Mouse (Mus musculus) embryonic facial prominence, embryonic 11.5 days (tissue): ENCODE measurements around the gene Slc35a2. TPM values are rescaled to one million over a fixed set of nuclear protein-coding genes. Genes with fewer than 3 reads are reported as not detected.

Experiments
- ATAC-seq: fragments of 200-750 bp; cut with Nextera tagmentation; replicated peaks from 2 replicates; pipeline ENCODE4 v1.8.0; 2017; ENCODE audit warnings: low read depth; ENCODE audit not compliant: insufficient number of reproducible peaks, low FRiP score, low TSS enrichment
- DNase-seq: peaks from one replicate; pipeline ENCODE4 v3.0.0-alpha.2; 2015; ENCODE audit warnings: low spot score
- H3K27ac ChIP-seq: fragments of 300-500 bp; sonication (generic); replicated peaks from 2 replicates; pipeline ENCODE4 v1.5.1; 2014; ENCODE audit warnings: mild to moderate bottlenecking, low read depth, low read length, control low read depth
- H3K27me3 ChIP-seq: fragments of 300-500 bp; sonication (generic); 2 replicates; pipeline ENCODE4 v1.6.1; 2014; ENCODE audit warnings: mild to moderate bottlenecking, low read length, moderate library complexity, mixed read lengths; ENCODE audit not compliant: control insufficient read depth, insufficient read depth
- H3K36me3 ChIP-seq: fragments of 300-500 bp; sonication (generic); replicated peaks from 2 replicates; pipeline ENCODE4 v1.6.1; 2014; ENCODE audit warnings: low read depth, mild to moderate bottlenecking, low read length, moderate library complexity, mixed read lengths; ENCODE audit not compliant: control insufficient read depth, insufficient read depth
- H3K4me1 ChIP-seq: fragments of 300-500 bp; sonication (generic); 2 replicates; pipeline ENCODE4 v1.6.1; 2014; ENCODE audit warnings: low read length, mixed read lengths; ENCODE audit not compliant: control insufficient read depth, insufficient read depth
- H3K4me2 ChIP-seq: fragments of 300-500 bp; sonication (generic); 2 replicates; pipeline ENCODE4 v1.6.1; 2014; ENCODE audit warnings: low read depth, mild to moderate bottlenecking, control low read depth, low read length, moderate library complexity
- H3K4me3 ChIP-seq: fragments of 300-500 bp; sonication (generic); 2 replicates; pipeline ENCODE4 v1.5.1; 2014; ENCODE audit warnings: low read depth, low read length, control low read depth
- H3K9ac ChIP-seq: fragments of 300-500 bp; sonication (generic); replicated peaks from 2 replicates; pipeline ENCODE4 v1.6.1; 2014; ENCODE audit warnings: mild to moderate bottlenecking, control low read depth, low read length
- H3K9me3 ChIP-seq: fragments of 300-500 bp; sonication (generic); replicated peaks from 2 replicates; pipeline ENCODE4 v1.6.1; 2016; ENCODE audit warnings: mild to moderate bottlenecking, low read length, inconsistent platforms, mixed read lengths; ENCODE audit not compliant: control insufficient read depth
- WGBS: fragments of 180-500 bp; shearing (Covaris S2); extraction: QIAGEN DNeasy Blood & Tissue Kit; methylation state at CpG from one replicate; pipeline ENCODE4 v1.1.7; 2014; 5-methylcytosine and 5-hydroxymethylcytosine counted together
- polyA plus RNA-seq: library from polyadenylated mRNA; unstranded; fragments of >200 nt; fragmentation: Nextera tagmentation; extraction: Ambion mirVana; gene quantifications from 2 replicates; pipeline ENCODE4 v1.2.1, GENCODE M21; 2014

The Slc35a2 gene
- polyA plus RNA-seq, result 6.8 and 12.1 TPM in 2 replicates

DNA sequence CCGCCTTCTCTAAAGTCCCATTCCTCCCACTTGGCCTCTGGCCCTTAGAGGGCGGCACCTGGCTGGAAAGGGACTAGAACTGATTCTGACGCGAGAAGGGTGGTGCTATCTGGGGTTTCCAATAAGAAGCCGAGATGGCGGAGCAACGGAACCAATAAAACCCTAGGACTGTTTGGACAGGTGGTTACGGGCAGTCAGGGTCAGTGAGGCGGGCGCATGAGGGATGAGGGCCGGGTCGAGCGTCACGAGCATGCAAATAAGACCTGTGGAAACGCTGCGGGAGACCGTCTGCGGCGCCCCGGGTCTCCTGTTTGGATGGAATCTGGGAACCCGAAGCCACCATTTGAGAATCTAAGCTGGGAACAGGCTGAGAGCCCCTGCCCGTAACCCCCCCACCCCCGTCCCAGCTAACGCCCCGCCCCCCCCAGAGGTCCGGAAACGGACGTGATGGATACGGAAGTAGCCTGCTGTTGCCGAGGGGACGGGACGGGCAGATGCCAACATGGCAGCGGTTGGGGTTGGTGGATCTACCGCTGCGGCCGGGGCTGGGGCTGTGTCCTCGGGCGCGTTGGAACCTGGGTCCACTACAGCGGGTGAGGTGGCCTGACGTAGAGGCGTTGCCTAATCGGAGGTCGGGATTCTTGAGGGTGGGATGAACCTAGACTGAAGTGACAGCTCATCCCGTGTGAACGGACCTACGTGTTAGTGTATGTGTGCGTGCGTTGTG lies at the start of gene Slc35a2:
TSS of gene Slc35a2 (plus strand) at position 188 of the 727 bp plus-strand sequence.
- Histone ChIP-seq H3K27me3 (no peaks in the 10 kb centered on the region), H3K4me3 (peak within 1 kb of the TSS; percentile 47), H3K4me1 (no peaks in the 10 kb centered on the region), H3K9me3 (no peaks in the 10 kb centered on the region), H3K4me2 (peak within 1 kb of the TSS; percentile 44), H3K9ac (peak within 1 kb of the TSS; percentile 1), H3K36me3 (no peaks in the 10 kb centered on the region), H3K27ac (peak within 1 kb of the TSS; percentile 17; the same call in 1 of the 2 replicates)
- ATAC-seq (peak; percentile 85), DNase-seq (peak; percentile 81)
- WGBS, result 21% methylated on average over 49 of the region's 49 CpGs

GRCm38 (mm10) chrX:7837146-7837545 lies 46.7 kb upstream of the Slc35a2 start:
- 70% methylated on average over 1 of the region's 1 CpGs for WGBS
- no peak overlapping the region for H3K27ac ChIP-seq
- H3K27me3 ChIP-seq, result no peaks in the 10 kb centered on the region
- H3K36me3 ChIP-seq, result no peaks in the 10 kb centered on the region
- H3K4me1 ChIP-seq, result no peaks in the 10 kb centered on the region
- no peak overlapping the region for H3K4me3 ChIP-seq
- no peak for ATAC-seq
- H3K4me2 ChIP-seq, result no peak overlapping the region
- no peak for DNase-seq
- no peaks in the 10 kb centered on the region for H3K9me3 ChIP-seq
- H3K9ac ChIP-seq, result no peak overlapping the region

DNA sequence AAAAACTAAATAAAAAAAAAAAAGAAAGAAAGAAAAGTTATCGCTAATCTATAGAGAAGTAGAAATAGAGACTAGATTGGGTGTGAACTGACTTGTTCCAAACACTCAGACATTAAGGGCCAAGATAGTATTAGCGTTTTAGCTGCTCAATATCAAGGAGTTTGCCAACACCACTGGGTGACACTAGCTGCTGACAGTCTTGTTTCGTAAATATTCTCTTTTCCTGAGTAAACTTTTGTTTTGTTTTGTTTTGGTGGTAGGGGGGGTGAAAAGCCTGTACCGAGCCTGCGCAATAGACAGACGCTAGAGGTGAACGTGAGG lies 43.0 kb upstream of the Slc35a2 start:
- peak overlapping the region; percentile 32; the same call in 1 of the 2 replicates for H3K4me2 ChIP-seq
- no peak for DNase-seq

DNA sequence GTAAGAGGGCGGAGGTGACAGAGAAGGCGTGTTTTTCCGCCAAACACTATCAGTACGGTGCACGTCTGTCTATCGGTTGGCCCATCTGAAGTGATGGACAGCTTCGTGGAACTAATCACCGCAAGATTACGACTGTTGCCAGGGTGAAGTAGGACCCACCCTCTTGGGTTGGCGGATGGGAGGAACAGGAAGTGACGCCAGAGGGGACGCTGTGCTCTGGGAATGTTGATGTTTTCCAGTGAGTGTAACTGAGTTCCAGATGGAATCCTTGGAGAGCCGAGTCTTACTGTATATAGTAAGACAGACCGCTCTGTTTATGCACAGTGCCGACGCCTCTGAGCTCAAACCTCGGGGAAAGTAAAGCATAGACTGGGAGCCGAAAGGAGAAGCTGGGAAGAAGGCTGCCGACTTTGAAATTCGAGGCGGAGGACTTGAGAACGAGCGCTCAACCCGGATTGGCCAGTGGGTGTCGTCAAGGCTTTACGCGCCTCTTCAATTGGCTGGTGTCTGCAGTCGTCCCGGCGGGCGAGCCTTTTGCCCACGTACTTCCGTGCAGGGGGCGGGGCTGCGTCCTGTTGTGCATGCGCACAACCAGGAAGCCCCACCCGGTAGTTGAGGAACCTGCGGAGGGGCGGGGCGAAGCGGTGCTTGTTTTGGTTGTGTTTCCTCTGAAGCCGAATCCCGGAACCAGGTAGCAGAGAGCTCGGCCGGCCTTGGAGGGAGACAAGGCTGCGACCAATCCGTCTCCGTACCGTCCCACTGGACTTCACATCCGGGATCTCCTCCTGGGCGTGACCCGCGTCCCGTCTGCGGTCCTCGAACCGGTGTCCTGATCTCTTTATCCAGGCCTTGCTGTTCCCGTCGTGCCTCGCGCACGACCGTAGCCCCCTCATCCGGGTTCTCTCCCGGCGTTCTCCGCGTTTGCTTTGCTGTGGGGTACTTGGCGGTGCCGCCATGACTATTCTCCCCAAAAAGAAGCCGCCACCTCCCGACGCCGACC lies 42.4 kb upstream of the Slc35a2 start, which contains the start of gene Otud5:
TSS of gene Otud5 (plus strand) at position 202 of the 1,000 bp plus-strand sequence.
- no peaks in the 10 kb centered on the region for H3K27me3 ChIP-seq
- no peaks in the 10 kb centered on the region for H3K9me3 ChIP-seq
- no peaks in the 10 kb centered on the region for H3K4me1 ChIP-seq
- ATAC-seq (peak; percentile 99), DNase-seq (peak; percentile 93)
- H3K36me3 ChIP-seq, result no peaks in the 10 kb centered on the region
- WGBS, result 18% methylated on average over 73 of the region's 74 CpGs
- peak within 1 kb of the TSS; percentile 85 for H3K4me3 ChIP-seq
- H3K9ac ChIP-seq, result peak within 1 kb of the TSS; percentile 80
- peak within 1 kb of the TSS; percentile 47 for H3K4me2 ChIP-seq
- H3K27ac ChIP-seq, result peak within 1 kb of the TSS; percentile 65

More for the DNA sequence above, 43.0 kb upstream of the Slc35a2 start:
- ATAC-seq, result no peak
- 15% methylated on average over 7 of the region's 7 CpGs for WGBS
- no peaks in the 10 kb centered on the region for H3K36me3 ChIP-seq
- H3K9ac ChIP-seq, result no peak overlapping the region
- no peaks in the 10 kb centered on the region for H3K9me3 ChIP-seq
- no peaks in the 10 kb centered on the region for H3K4me1 ChIP-seq
- no peak overlapping the region for H3K4me3 ChIP-seq
- H3K27me3 ChIP-seq, result no peaks in the 10 kb centered on the region
- no peak overlapping the region for H3K27ac ChIP-seq

DNA sequence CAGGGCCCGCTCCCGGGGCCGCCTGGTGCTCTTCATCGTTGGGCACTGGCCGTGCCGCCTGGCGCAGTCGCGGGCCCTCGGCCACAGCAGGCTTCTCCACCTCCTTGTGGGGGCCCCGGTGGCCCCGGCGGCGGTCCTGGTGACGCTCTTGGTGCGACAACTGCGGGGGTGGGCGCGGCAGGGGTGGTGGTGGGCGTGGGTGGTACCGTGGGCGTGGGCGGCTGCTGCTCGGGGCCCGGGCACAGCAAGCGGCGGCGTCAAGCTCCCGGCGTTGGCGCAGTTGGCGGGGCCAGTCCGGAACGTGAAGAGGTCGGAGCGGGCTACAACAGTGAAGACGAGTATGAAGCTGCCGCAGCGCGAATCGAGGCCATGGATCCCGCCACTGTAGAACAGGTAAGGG lies 41.5 kb upstream of the Slc35a2 start:
- Histone ChIP-seq H3K4me3 (peak overlapping the region; percentile 85), H3K4me2 (peak overlapping the region; percentile 47), H3K9me3 (no peaks in the 10 kb centered on the region), H3K9ac (peak overlapping the region; percentile 80), H3K27ac (0 out of 2 replicates have a peak overlapping the region, but pooled peaks have one; percentile 62), H3K27me3 (no peaks in the 10 kb centered on the region), H3K36me3 (no peaks in the 10 kb centered on the region), H3K4me1 (no peaks in the 10 kb centered on the region)
- no peak for DNase-seq
- no peak for ATAC-seq
- WGBS, result 11% methylated on average over 30 of the region's 42 CpGs

DNA sequence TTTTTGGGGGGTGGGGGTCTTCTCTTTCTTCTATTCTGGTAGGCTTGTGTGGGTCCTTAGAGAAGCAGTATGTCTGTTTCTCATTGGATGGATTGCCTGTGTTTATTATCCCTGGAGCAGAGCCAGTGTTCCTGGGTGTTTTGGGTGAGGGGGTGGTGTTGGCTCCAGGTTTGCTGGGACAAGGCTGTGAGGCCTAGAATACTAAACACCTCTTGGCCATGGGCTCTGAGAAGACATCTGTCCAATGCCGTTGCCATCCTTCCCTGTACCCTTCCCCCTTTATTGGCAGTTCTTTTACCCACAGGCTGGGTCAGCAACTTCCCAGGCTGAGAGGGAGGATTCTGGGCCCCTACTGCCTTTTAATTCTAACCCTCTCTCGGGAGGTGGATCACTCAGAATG lies 36.0 kb upstream of the Slc35a2 start:
- H3K4me2 ChIP-seq, result no peak overlapping the region
- H3K4me3 ChIP-seq, result no peak overlapping the region
- WGBS, result 75% methylated on average over 2 of the region's 2 CpGs
- H3K27ac ChIP-seq, result no peak overlapping the region
- H3K27me3 ChIP-seq, result no peaks in the 10 kb centered on the region
- no peak overlapping the region for H3K9ac ChIP-seq
- no peaks in the 10 kb centered on the region for H3K9me3 ChIP-seq
- no peak for DNase-seq
- ATAC-seq, result no peak
- H3K36me3 ChIP-seq, result no peaks in the 10 kb centered on the region
- H3K4me1 ChIP-seq, result no peaks in the 10 kb centered on the region

DNA sequence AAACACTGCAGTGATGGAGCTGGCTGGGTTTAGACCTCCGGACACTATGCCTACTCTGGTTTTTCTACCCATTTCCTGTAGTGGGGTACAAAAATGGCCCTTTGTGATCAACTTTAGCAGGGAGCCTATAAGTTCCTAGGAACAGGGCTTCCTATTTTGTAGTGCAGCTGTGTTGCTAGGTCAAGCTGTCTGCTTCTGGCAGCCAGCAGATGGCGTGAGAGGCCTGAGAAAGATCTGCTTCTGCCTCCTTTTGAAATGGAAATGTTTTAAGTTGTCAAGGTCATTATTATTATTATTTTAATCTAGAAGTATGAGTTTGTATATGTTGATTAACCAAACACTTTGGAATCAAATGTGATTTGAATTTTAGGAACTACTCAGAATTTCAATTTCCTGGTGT lies 29.2 kb upstream of the Slc35a2 start:
- Histone ChIP-seq H3K4me2 (no peak overlapping the region), H3K4me3 (no peak overlapping the region), H3K9ac (no peak overlapping the region), H3K27ac (no peak overlapping the region), H3K9me3 (no peaks in the 10 kb centered on the region), H3K36me3 (no peaks in the 10 kb centered on the region), H3K27me3 (no peaks in the 10 kb centered on the region), H3K4me1 (no peaks in the 10 kb centered on the region)
- ATAC-seq, result no peak
- 40% methylated on average over 2 of the region's 2 CpGs for WGBS
- peak; percentile 34 for DNase-seq
